Mouse (Mus musculus) small intestine, adult 2 months (tissue): Measurements from ENCODE around the gene Gm4884. TPM values are rescaled to one million over a fixed set of nuclear protein-coding genes. Genes with fewer than 3 reads are reported as not detected.
"Not testable (repeated sequence)": the region's sequence is repeated elsewhere in the genome, so short reads cannot be mapped to it uniquely, and the experiment has no call there.

Experiments used
- H3K27ac ChIP-seq: fragments of 200-500 bp; 2 replicates; pipeline ENCODE4 v1.5.1; 2012; ENCODE audit warnings: low read depth, low read length, control low read depth, inconsistent platforms; ENCODE audit not compliant: insufficient read depth
- H3K27me3 ChIP-seq: fragments of 200-500 bp; 2 replicates; pipeline ENCODE4 v1.6.1; 2012; ENCODE audit warnings: mild to moderate bottlenecking, moderate library complexity, low read length, inconsistent platforms; ENCODE audit not compliant: control insufficient read depth, insufficient read depth
- H3K36me3 ChIP-seq: fragments of 200-500 bp; 2 replicates; pipeline ENCODE4 v1.6.1; 2012; ENCODE audit warnings: mild to moderate bottlenecking, low read length, control low read depth, inconsistent platforms; ENCODE audit not compliant: control insufficient read depth, insufficient read depth
- H3K4me1 ChIP-seq: fragments of 200-500 bp; 2 replicates; pipeline ENCODE4 v1.6.1; 2012; ENCODE audit warnings: low read length, inconsistent platforms, mixed read lengths; ENCODE audit not compliant: control insufficient read depth, insufficient read depth, insufficient read length
- H3K4me3 ChIP-seq: fragments of 200-500 bp; 2 replicates; pipeline ENCODE4 v1.5.1; 2012; ENCODE audit warnings: low read depth, mild to moderate bottlenecking, control low read depth, inconsistent platforms, low read length, moderate library complexity
- CTCF ChIP-seq: fragments of 200-500 bp; IDR thresholded peaks from 2 replicates; pipeline ENCODE4 v1.5.1; 2012; ENCODE audit warnings: low read depth, mild to moderate bottlenecking, control low read depth, inconsistent platforms, low read length, moderate library complexity, mixed read lengths; ENCODE audit not compliant: insufficient replicate concordance, insufficient read length; ENCODE audit errors: extremely low read depth
- POLR2A ChIP-seq: fragments of 200-500 bp; IDR thresholded peaks from 2 replicates; pipeline ENCODE4 v1.6.1; 2012; ENCODE audit warnings: low read depth, mild to moderate bottlenecking, control low read depth, inconsistent platforms, low read length, moderate library complexity
- WGBS: fragments of 180-500 bp; shearing (Covaris S2); methylation state at CpG from one replicate; pipeline ENCODE4 v1.1.7; 2018; 5-methylcytosine and 5-hydroxymethylcytosine counted together
- polyA plus RNA-seq: library from polyadenylated mRNA; depleted of rRNA; stranded (reverse); fragments of >200 nt; gene quantifications from 2 replicates; pipeline ENCODE4 v1.2.3, GENCODE M21; 2012; rRNA removed

Gene Gm4884
- polyA plus RNA-seq, result not detected in 2 replicates

DNA sequence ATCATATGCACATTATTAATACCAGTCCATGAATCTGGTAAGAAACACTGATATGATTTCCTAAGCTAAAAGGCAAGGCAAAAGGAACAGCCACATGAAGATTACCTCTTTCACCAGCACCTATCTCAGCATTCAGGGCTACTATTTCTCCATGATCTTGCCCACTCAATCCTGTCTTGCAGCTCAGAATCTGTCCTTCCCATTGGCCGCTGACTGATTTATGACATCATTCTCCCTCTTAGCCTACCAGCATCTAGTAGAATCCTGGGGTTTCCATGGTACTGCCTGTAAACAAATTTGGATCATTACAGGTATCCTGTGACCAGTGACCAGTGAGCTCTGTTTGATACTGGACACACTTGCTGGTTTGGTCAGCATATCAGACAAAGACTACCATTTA is at the start of gene Gm4884:
Gene Gm4884, plus strand, starts transcription at position 301 of the 400 bp plus-strand sequence.
- H3K36me3 ChIP-seq, H3K4me3 ChIP-seq, H3K4me1 ChIP-seq, H3K27ac ChIP-seq, H3K27me3 ChIP-seq: not testable (repeated sequence)
- WGBS, result 82% methylated on average over 1 of the region's 1 CpGs

DNA sequence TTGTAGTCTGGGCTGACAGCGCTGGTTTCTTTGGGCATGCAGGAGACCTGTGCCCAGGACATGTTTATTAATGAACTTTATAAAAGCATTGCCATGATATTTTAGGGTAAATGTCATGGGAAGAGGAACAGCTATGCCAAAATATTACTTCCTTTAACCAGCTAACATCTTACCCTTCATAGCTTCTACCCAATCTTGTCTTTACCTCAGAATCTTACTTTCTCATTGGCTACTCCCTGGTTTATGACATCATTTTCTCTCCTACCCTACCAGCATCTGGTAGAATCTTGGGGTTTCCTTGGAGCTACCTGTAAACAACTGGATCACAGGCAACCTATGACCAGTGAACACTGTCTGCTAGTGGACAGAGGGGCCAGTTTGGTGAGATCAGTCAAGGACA is 45.3 kb upstream of the Gm4884 start, which contains the start of gene 4930433I11Rik:
Gene 4930433I11Rik, plus strand, starts transcription at position 301 of the 400 bp plus-strand sequence.
- Histone ChIP-seq H3K4me1 (no peaks in the 10 kb centered on the region), H3K4me3 (no peak within 1 kb of the TSS), H3K36me3 (no peaks in the 10 kb centered on the region), H3K27ac (no peak within 1 kb of the TSS), H3K27me3 (no peaks in the 10 kb centered on the region)
- WGBS, result 92% methylated on average over 1 of the region's 1 CpGs
- no peak for TF ChIP-seq POLR2A
- no peak for TF ChIP-seq CTCF

GRCm38 (mm10) chr7:41044058-41044457 is 11.5 kb downstream of the Gm4884 start:
- WGBS, result 51% methylated on average over 3 of the region's 3 CpGs
- H3K27ac ChIP-seq, result not testable (repeated sequence)

More at GRCm38 (mm10) chr7:41044058-41044457, 11.5 kb downstream of the Gm4884 start:
- not testable (repeated sequence) for H3K4me3 ChIP-seq, H3K27me3 ChIP-seq, H3K36me3 ChIP-seq, H3K4me1 ChIP-seq

Other genes starting within 250 kb of the Gm4884 start
- gene Vstm2b, start 134.4 kb upstream of the Gm4884 start, polyA plus RNA-seq, result 1.5 and 34.7 TPM in 2 replicates
- gene 4930433I11Rik, start 45.2 kb upstream of the Gm4884 start, polyA plus RNA-seq, result not detected in 2 replicates
- gene Gm5592, start 121.1 kb downstream of the Gm4884 start, polyA plus RNA-seq, result not detected in 2 replicates